Mouse (Mus musculus) gastrocnemius, postnatal 4 days (tissue): ENCODE measurements around the gene Gm12253. TPM values are rescaled to one million over a fixed set of nuclear protein-coding genes. Genes with fewer than 3 reads are reported as not detected.

ENCODE experiments used
- DNase-seq, 2 experiments: peaks; one replicate each; pipeline ENCODE4 v3.0.0; 2021 to 2022; ENCODE audit warnings: low spot score in 2 of 2, mixed read lengths in 2 of 2
- long read RNA-seq, 2 experiments: library from polyadenylated mRNA; stranded (forward); transcript quantifications; one replicate each; pipeline ENCODE4 v2.0.0; 2021
- total RNA-seq, 2 experiments: library from RNA; stranded (reverse); gene quantifications; 2 replicates each; pipeline ENCODE4 v1.2.3; 2021

Gm12253 gene
- not detected for total RNA-seq
- long read RNA-seq, experiment 1: 0 reads
- long read RNA-seq, experiment 2: 0 reads

- DNase-seq: no peak
These were observed at the start of gene Gm12253 for GRCm38 (mm10) chr11:58432259-58432658. TSS of gene Gm12253 (plus strand) at chr11:58432559.

GRCm38 (mm10) chr11:58399985-58400645 is 32.2 kb upstream of the Gm12253 start:
- no peak for DNase-seq

GRCm38 (mm10) chr11:58400655-58401054 is 31.7 kb upstream of the Gm12253 start:
- DNase-seq: no peak

- DNase-seq: no peak
These were observed 24.3 kb upstream of the Gm12253 start for GRCm38 (mm10) chr11:58408066-58408465.

GRCm38 (mm10) chr11:58418336-58418735 is 14.0 kb upstream of the Gm12253 start:
- DNase-seq: no peak

GRCm38 (mm10) chr11:58420815-58421214 is 11.5 kb upstream of the Gm12253 start, which contains the start of gene 1810065E05Rik:
TSS of gene 1810065E05Rik (plus strand) at chr11:58421111.
- no peak for DNase-seq

- DNase-seq: no peak
These were observed 5.5 kb downstream of the Gm12253 start for GRCm38 (mm10) chr11:58437866-58438265.

GRCm38 (mm10) chr11:58452759-58453158 is 20.4 kb downstream of the Gm12253 start, which contains the start of gene Lypd9:
TSS of gene Lypd9 (minus strand) at chr11:58452923.
- no peak for DNase-seq

GRCm38 (mm10) chr11:58453592-58453991 is 21.2 kb downstream of the Gm12253 start:
- no peak for DNase-seq

- no peak for DNase-seq
These were observed 29.8 kb downstream of the Gm12253 start, which contains the start of gene Olfr30 for GRCm38 (mm10) chr11:58462170-58462569. TSS of gene Olfr30 (minus strand) at chr11:58462270.

Other genes with a start within 250 kb of the Gm12253 start
- gene Igtp, start 233.0 kb upstream of the Gm12253 start, total RNA-seq: 10 to 100 TPM; 15.6 to 17.9 TPM
- 10 to 100 TPM; 13.0 to 13.1 TPM for gene Irgm2, start 232.9 kb upstream of the Gm12253 start, total RNA-seq
- gene 4930438A08Rik, start 157.8 kb upstream of the Gm12253 start, total RNA-seq: not detected
- 1 to 10 TPM; 6.1 to 6.9 TPM for gene Zfp692, start 125.5 kb upstream of the Gm12253 start, total RNA-seq
- gene Zfp672, start 102.2 kb upstream of the Gm12253 start, total RNA-seq: 10 to 100 TPM; 34.3 to 40.7 TPM
- 10 to 100 TPM; 31.0 to 36.5 TPM for gene Sh3bp5l, start 101.8 kb upstream of the Gm12253 start, total RNA-seq
- gene Lypd8, start 53.5 kb upstream of the Gm12253 start, total RNA-seq: not detected
- gene 1810065E05Rik, start 11.4 kb upstream of the Gm12253 start, total RNA-seq: not detected
- gene Lypd9, start 20.4 kb downstream of the Gm12253 start, total RNA-seq: not detected
- gene Olfr30, start 29.7 kb downstream of the Gm12253 start, total RNA-seq: not detected
- gene Olfr332, start 60.0 kb downstream of the Gm12253 start, total RNA-seq: not detected
- not detected for gene Olfr331, start 70.0 kb downstream of the Gm12253 start, total RNA-seq
- not detected for gene Olfr330, start 102.3 kb downstream of the Gm12253 start, total RNA-seq
- not detected for gene Olfr329-ps, start 113.9 kb downstream of the Gm12253 start, total RNA-seq
- gene Olfr328, start 123.1 kb downstream of the Gm12253 start, total RNA-seq: not detected
- gene Olfr224, start 138.0 kb downstream of the Gm12253 start, total RNA-seq: not detected
- not detected for gene Olfr325, start 145.2 kb downstream of the Gm12253 start, total RNA-seq
- not detected for gene Olfr324, start 162.6 kb downstream of the Gm12253 start, total RNA-seq
- gene 2210407C18Rik, start 183.5 kb downstream of the Gm12253 start, total RNA-seq: not detected
- gene Olfr323, start 197.9 kb downstream of the Gm12253 start, total RNA-seq: not detected
- under 1 TPM in 1 of 2 experiments, not detected in 1; 0.13 TPM for gene Trim58, start 207.9 kb downstream of the Gm12253 start, total RNA-seq
- gene Olfr322, start 226.2 kb downstream of the Gm12253 start, total RNA-seq: not detected
- gene Olfr320, start 248.5 kb downstream of the Gm12253 start, total RNA-seq: not detected